Mouse (Mus musculus): Measurements from ENCODE around the gene Plpp1. TPM values are rescaled to one million over a fixed set of nuclear protein-coding genes. Genes with fewer than 3 reads are reported as not detected.

Plpp1 gene
- total and polyA plus RNA-seq, 3 experiments, result 0.12 to 0.15 TPM; not detected in 1

DNA sequence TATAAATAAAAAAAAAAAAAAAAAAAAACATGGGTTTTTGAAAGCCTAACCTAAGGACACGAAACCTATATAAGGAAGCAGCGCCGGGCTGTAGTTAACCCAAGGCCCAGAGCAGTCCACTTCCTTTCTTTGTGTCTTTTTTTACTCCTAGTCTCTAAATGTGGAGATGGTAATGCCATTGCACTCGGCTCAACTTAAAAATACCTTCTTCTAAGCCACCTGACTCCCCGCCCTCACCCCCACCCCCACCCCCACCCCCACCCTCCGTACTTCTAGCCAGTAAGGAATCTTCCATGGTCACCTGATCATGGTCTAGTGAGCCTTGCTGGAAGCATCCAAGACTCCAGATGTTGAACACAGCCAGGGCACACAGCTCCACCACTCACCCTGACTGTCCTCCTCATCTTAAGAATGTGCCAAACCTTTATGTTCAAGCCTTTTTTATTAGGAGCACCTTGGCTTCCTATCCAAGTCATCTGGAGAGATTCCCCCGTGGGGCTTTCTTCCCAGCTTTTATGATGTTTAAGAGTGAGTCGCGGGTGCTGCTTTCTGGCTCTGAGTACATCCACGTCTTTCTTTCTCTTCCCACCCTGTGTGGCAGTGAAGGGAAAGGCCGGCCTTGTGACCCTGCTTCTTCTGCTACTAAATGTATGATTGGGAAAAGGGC, 48.1 kb upstream of the Plpp1 start:
- no peaks in the 10 kb centered on the region for H3K27me3 ChIP-seq (ENCODE audit: control insufficient read depth in 1 of 2, insufficient read depth in 2 of 2, low read length in 2 of 2)
- peak overlapping the region in 1 of 2 experiments; percentile 67; a peak in 2 of 4 replicates for H3K4me3 ChIP-seq (ENCODE audit: control insufficient read depth in 1 of 2, insufficient read depth in 1 of 2, low read depth in 2 of 2, low read length in 2 of 2)
- H3K9ac ChIP-seq (ENCODE audit: control insufficient read depth, low read depth, low read length, poor library complexity, severe bottlenecking), result peak overlapping the region; percentile 64
- peaks cover 3% of the 10 kb centered on the region in 2 experiments; a peak in 2 of 4 replicates for H3K4me1 ChIP-seq (ENCODE audit: control insufficient read depth in 1 of 2, insufficient read depth in 2 of 2, low read length in 2 of 2)
- TF ChIP-seq MAX (IDR thresholded peaks at IDR 0.05; ENCODE audit: low read length) (no peak), ZNF384 (IDR thresholded peaks at IDR 0.05; ENCODE audit: low read depth, low read length) (no peak), ELF1 (IDR thresholded peaks at IDR 0.05; ENCODE audit: low read depth, low read length) (no peak), MXI1 (IDR thresholded peaks at IDR 0.05; ENCODE audit: low read depth, low read length) (no peak), CHD2 (IDR thresholded peaks at IDR 0.05; ENCODE audit: low read length) (no peak), SMC3 (IDR thresholded peaks at IDR 0.05; ENCODE audit: low read depth, low read length) (no peak), KAT2A (conservative IDR thresholded peaks at IDR 0.05; ENCODE audit: low read depth, low read length) (no peak), E2F4 (IDR thresholded peaks at IDR 0.05; ENCODE audit: borderline replicate concordance, low read depth, low read length) (no peak), ZKSCAN1 (IDR thresholded peaks at IDR 0.05; ENCODE audit: low read depth, low read length) (no peak), POLR2AphosphoS2 (IDR thresholded peaks at IDR 0.05; ENCODE audit: low read length) (no peak), MEF2A (IDR thresholded peaks at IDR 0.05; ENCODE audit: extremely low read depth, insufficient replicate concordance, low read depth, low read length, poor library complexity, severe bottlenecking) (no peak)
- no peak overlapping the region for H3K27ac ChIP-seq (ENCODE audit: control insufficient read depth, low read depth, low read length)
- no peaks in the 10 kb centered on the region for H3K79me2 ChIP-seq (ENCODE audit: control insufficient read depth, insufficient read depth, low read length, poor library complexity)
- no peaks in the 10 kb centered on the region for H3K9me3 ChIP-seq (replicated peaks; ENCODE audit: insufficient read depth, low read length)
- no peak for DNase-seq (ENCODE audit: low read depth, low spot score)
- H3K36me3 ChIP-seq (ENCODE audit: control insufficient read depth in 1 of 2, insufficient read depth in 2 of 2, low read length in 2 of 2), result no peaks in the 10 kb centered on the region; a peak in 2 of 4 replicates

DNA sequence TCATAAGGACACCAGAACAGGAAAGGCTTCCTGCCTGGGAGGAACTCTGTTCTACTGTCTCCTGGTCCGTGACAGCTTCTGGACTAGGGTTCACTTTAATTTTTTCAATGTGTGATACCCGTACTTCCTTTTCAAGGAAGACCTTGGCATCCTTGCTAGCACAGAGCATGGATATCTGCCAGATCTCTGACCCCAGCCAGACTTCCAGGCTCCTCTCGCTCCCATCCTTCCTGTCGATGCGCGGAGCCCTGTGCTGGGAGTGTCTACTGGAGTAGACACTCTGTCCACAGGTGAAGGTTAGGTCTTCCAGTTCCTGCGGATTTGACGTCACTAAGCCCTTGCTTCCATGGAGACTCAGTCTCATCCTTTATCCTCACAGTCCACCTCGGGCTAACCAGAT, 47.1 kb upstream of the Plpp1 start:
- H3K4me3 ChIP-seq (ENCODE audit: control insufficient read depth in 1 of 2, insufficient read depth in 1 of 2, low read depth in 2 of 2, low read length in 2 of 2), result no peak overlapping the region
- no peaks in the 10 kb centered on the region for H3K4me1 ChIP-seq (ENCODE audit: control insufficient read depth in 1 of 2, insufficient read depth in 2 of 2, low read length in 2 of 2)
- no peaks in the 10 kb centered on the region for H3K27me3 ChIP-seq (ENCODE audit: control insufficient read depth in 1 of 2, insufficient read depth in 2 of 2, low read length in 2 of 2)
- H3K9me3 ChIP-seq (replicated peaks; ENCODE audit: insufficient read depth, low read length), result no peaks in the 10 kb centered on the region
- DNase-seq (ENCODE audit: low read depth, low spot score), result no peak
- no peaks in the 10 kb centered on the region for H3K79me2 ChIP-seq (ENCODE audit: control insufficient read depth, insufficient read depth, low read length, poor library complexity)
- no peak for TF ChIP-seq POLR2AphosphoS5 (IDR thresholded peaks at IDR 0.05; ENCODE audit: borderline replicate concordance, low read depth, low read length)
- TF ChIP-seq ZKSCAN1 (IDR thresholded peaks at IDR 0.05; ENCODE audit: low read depth, low read length), result no peak
- TF ChIP-seq RCOR1 (IDR thresholded peaks at IDR 0.05; ENCODE audit: low read depth, low read length), result no peak
- no peak for TF ChIP-seq USF1 (IDR thresholded peaks at IDR 0.05; ENCODE audit: low read depth, low read length)
- TF ChIP-seq NELFE (IDR thresholded peaks at IDR 0.05; ENCODE audit: low read depth, low read length), result no peak
- TF ChIP-seq MYC (IDR thresholded peaks at IDR 0.05; ENCODE audit: low read depth, low read length), result no peak
- no peak for TF ChIP-seq ZC3H11A (IDR thresholded peaks at IDR 0.05; ENCODE audit: low read depth, low read length)
- no peak for TF ChIP-seq MAZ (IDR thresholded peaks at IDR 0.05; ENCODE audit: low read depth, low read length)
- no peak for TF ChIP-seq POLR2AphosphoS2 (IDR thresholded peaks at IDR 0.05; ENCODE audit: low read length)
- no peak for TF ChIP-seq BHLHE40 (IDR thresholded peaks at IDR 0.05; ENCODE audit: borderline replicate concordance, low read depth, low read length)
- no peak for TF ChIP-seq EP300 (IDR thresholded peaks at IDR 0.05; ENCODE audit: low read depth in 1 of 2, low read length in 2 of 2)
- no peak for TF ChIP-seq UBTF (IDR thresholded peaks at IDR 0.05; ENCODE audit: borderline replicate concordance, insufficient read depth, low read depth, low read length)
- TF ChIP-seq SMC3 (IDR thresholded peaks at IDR 0.05; ENCODE audit: low read depth, low read length), result no peak
- TF ChIP-seq MXI1 (IDR thresholded peaks at IDR 0.05; ENCODE audit: low read depth, low read length), result no peak
- no peak for TF ChIP-seq TBP (IDR thresholded peaks at IDR 0.05; ENCODE audit: low read depth, low read length)
- no peak for TF ChIP-seq HCFC1 (IDR thresholded peaks at IDR 0.05; ENCODE audit: low read depth, low read length)
- no peak for TF ChIP-seq MAFK (IDR thresholded peaks at IDR 0.05; ENCODE audit: borderline replicate concordance, low read depth, low read length)
- no peak for TF ChIP-seq E2F4 (IDR thresholded peaks at IDR 0.05; ENCODE audit: borderline replicate concordance, low read depth, low read length)
- no peak for TF ChIP-seq POLR2A (IDR thresholded peaks at IDR 0.05; ENCODE audit: control insufficient read depth in 1 of 2, insufficient read depth in 1 of 2, low read depth in 1 of 2, low read length in 2 of 2, poor library complexity in 1 of 2)
- H3K9ac ChIP-seq (ENCODE audit: control insufficient read depth, low read depth, low read length, poor library complexity, severe bottlenecking), result no peak overlapping the region
- H3K36me3 ChIP-seq (ENCODE audit: control insufficient read depth in 1 of 2, insufficient read depth in 2 of 2, low read length in 2 of 2), result no peaks in the 10 kb centered on the region
- no peak overlapping the region for H3K27ac ChIP-seq (ENCODE audit: control insufficient read depth, low read depth, low read length)

All from MEL (cell line).